Mouse (Mus musculus) limb, embryonic 11.5 days (tissue): ENCODE results near the gene Timp1. TPM values are rescaled to one million over a fixed set of nuclear protein-coding genes. Genes with fewer than 3 reads are reported as not detected.

ENCODE experiments used
- ATAC-seq: fragments of 200-750 bp; cut with Nextera tagmentation; 2 replicates; pipeline ENCODE4 v1.8.0; 2017; ENCODE audit warnings: low read depth; ENCODE audit not compliant: insufficient number of reproducible peaks, low FRiP score, low TSS enrichment
- DNase-seq: peaks from one replicate; pipeline ENCODE4 v3.0.0-alpha.2; 2015; ENCODE audit warnings: low spot score
- H3K27ac ChIP-seq: fragments of 300-500 bp; sonication (generic); replicated peaks from 2 replicates; pipeline ENCODE4 v1.5.1; 2014; ENCODE audit warnings: low read depth, mild to moderate bottlenecking, low read length
- H3K27me3 ChIP-seq: fragments of 300-500 bp; sonication (generic); 2 replicates; pipeline ENCODE4 v1.6.1; 2014; ENCODE audit warnings: mild to moderate bottlenecking, low read length, mixed read lengths; ENCODE audit not compliant: control insufficient read depth, insufficient read depth
- H3K36me3 ChIP-seq: fragments of 300-500 bp; sonication (generic); 2 replicates; pipeline ENCODE4 v1.6.1; 2014; ENCODE audit warnings: mild to moderate bottlenecking, low read length, moderate library complexity, mixed read lengths; ENCODE audit not compliant: control insufficient read depth, insufficient read depth
- H3K4me1 ChIP-seq: fragments of 300-500 bp; sonication (generic); 2 replicates; pipeline ENCODE4 v1.6.1; 2014; ENCODE audit warnings: low read length, mixed read lengths; ENCODE audit not compliant: control insufficient read depth, insufficient read depth
- H3K4me2 ChIP-seq: fragments of 300-500 bp; sonication (generic); 2 replicates; pipeline ENCODE4 v1.6.1; 2014; ENCODE audit warnings: low read depth, mild to moderate bottlenecking, moderate library complexity; ENCODE audit not compliant: severe bottlenecking
- H3K4me3 ChIP-seq: fragments of 300-500 bp; sonication (generic); 2 replicates; pipeline ENCODE4 v1.5.1; 2014; ENCODE audit warnings: low read depth, low read length
- H3K9ac ChIP-seq: fragments of 300-500 bp; sonication (generic); 2 replicates; pipeline ENCODE4 v1.6.1; 2014; ENCODE audit warnings: mild to moderate bottlenecking, low read length
- H3K9me3 ChIP-seq: fragments of 300-500 bp; sonication (generic); 2 replicates; pipeline ENCODE4 v1.6.1; 2016; ENCODE audit warnings: low read length; ENCODE audit not compliant: control insufficient read depth
- WGBS: fragments of 180-500 bp; shearing (Covaris S2); extraction: QIAGEN DNeasy Blood & Tissue Kit; methylation state at CpG from one replicate; pipeline ENCODE4 v1.1.7; 2014; 5-methylcytosine and 5-hydroxymethylcytosine counted together
- polyA plus RNA-seq: library from polyadenylated mRNA; unstranded; fragments of >200 nt; fragmentation: Nextera tagmentation; extraction: Ambion mirVana; gene quantifications from 2 replicates; pipeline ENCODE4 v1.2.1, GENCODE M21; 2014

The Timp1 gene
- polyA plus RNA-seq, 1 experiment from 2014 or later = 12.9 TPM

DNA sequence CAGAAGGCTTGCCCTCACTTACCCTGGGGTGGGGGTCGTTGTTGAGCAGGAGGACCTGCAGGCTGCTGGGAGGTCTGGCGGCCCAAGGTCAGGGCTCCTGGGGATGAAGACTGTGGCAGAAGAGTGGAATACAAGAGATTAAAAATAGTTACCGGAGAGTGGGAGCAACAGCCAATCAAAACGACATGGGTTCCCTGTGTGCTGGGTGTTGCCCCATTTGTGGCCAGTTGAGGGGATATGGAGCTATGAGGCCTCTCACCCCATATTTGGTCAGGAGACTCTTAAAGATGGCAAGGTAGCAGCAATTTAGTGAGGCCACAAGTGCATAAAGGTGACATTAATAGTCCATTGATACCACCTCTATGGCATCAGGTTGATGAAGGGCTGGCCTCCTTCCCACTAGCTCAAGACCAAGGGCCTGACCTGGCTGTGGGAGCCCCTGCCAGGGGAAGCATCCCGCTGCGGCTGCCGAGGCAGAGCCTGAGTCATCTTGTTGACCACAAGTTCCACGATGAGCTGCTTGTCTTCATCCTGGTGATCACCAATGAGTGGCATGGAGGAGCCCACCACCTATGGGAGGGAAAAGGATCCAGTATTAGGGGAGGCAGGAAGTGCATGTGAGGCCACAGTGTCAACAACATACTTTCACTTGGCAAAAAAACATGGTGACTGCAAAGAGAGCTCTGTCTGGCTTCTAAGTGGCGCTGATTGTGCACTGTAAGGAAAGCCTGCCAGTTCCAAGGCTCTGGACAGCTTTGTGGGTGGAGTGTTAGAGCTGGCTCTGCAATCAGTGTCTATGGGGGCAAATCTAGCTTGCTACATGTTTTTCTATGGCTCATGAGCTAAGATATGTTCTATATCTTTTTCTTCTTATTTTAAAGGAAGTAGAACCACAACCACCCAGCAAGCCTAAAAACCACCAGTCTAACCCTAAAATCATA is 6.5 kb upstream of the Timp1 start:
- Histone ChIP-seq H3K36me3 (no peaks in the 10 kb centered on the region), H3K9me3 (no peaks in the 10 kb centered on the region), H3K4me3 (no peak overlapping the region), H3K9ac (no peak overlapping the region), H3K27me3 (no peaks in the 10 kb centered on the region), H3K4me1 (no peaks in the 10 kb centered on the region), H3K27ac (no peak overlapping the region), H3K4me2 (no peak overlapping the region)
- WGBS = 86% methylated on average over 8 of the region's 9 CpGs
- ATAC-seq (no peak), DNase-seq (no peak)

DNA sequence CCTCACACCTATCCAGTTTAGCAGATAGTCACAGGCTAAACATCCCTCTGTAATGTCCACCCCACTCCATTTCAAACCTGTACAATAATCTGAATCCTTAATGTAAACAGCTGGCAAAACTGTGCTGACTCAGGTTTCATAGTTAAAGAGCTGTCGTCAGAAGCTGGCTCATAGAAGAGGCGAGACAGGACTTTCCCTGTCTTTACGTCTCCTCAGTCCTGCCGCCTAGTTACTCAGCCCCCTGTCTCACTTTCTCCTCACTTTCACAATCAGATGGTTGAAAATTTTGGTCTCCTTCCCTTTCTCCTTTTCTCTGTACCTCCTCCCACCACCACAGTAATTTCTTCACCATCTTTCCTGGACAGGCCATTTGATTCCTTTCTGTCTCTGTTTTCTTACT is 1.9 kb upstream of the Timp1 start:
- no peak overlapping the region for H3K4me3 ChIP-seq
- H3K27ac ChIP-seq = no peak overlapping the region
- no peak for DNase-seq
- H3K9ac ChIP-seq = no peak overlapping the region
- H3K4me2 ChIP-seq = no peak overlapping the region
- no peak for ATAC-seq
- WGBS = 68% methylated on average over 4 of the region's 4 CpGs
- H3K9me3 ChIP-seq = no peaks in the 10 kb centered on the region
- no peaks in the 10 kb centered on the region for H3K36me3 ChIP-seq
- no peaks in the 10 kb centered on the region for H3K27me3 ChIP-seq
- H3K4me1 ChIP-seq = no peaks in the 10 kb centered on the region

DNA sequence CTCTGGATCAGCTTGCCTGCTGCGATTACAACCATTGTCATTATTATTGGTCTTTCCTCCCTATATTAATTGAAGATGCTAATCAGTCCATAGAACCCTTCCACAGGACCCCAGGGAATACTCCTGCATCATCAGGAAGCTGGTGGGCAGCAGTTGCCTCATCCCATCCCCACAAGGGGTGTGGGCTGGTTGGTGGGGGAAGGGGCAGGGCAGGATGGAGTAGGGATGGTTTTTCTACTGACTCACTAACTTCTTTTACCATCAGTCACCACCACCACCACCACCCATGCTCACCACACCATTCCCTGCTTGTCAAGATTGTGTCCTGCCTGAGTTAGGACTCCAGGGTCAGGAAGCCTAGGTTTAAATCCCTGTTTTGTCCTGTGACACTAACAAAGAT is 763 bp upstream of the Timp1 start:
- H3K4me3 ChIP-seq = no peak overlapping the region
- 77% methylated on average over 1 of the region's 1 CpGs for WGBS

DNA sequence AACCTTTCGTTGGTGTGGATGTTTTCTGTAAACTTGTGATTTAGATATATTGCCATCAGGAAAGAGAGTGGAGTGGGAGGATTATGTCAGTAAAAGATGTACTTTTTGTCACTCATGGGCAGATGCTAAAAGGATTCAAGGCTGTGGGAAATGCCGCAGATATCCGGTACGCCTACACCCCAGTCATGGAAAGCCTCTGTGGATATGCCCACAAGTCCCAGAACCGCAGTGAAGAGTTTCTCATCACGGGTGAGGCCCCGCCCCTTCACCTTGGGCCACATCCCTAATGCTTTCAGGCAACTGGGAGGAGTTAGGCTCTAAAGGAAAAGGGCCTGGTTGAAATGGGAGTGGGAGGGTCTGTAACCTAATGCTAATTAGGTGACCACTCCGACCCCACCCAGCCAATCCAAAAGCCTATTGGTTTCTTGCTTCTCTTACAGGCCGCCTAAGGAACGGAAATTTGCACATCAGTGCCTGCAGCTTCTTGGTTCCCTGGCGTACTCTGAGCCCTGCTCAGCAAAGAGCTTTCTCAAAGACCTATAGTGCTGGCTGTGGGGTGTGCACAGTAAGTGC is 3.0 kb downstream of the Timp1 start:
- no peak overlapping the region for H3K9ac ChIP-seq
- ATAC-seq = no peak; the same call in 1 of the 2 replicates
- H3K4me1 ChIP-seq = no peaks in the 10 kb centered on the region
- H3K4me2 ChIP-seq = no peak overlapping the region
- H3K27me3 ChIP-seq = no peaks in the 10 kb centered on the region
- no peaks in the 10 kb centered on the region for H3K9me3 ChIP-seq
- 28% methylated on average over 11 of the region's 11 CpGs for WGBS
- DNase-seq = no peak
- no peaks in the 10 kb centered on the region for H3K36me3 ChIP-seq
- H3K27ac ChIP-seq = no peak overlapping the region
- no peak overlapping the region for H3K4me3 ChIP-seq

More for the DNA sequence above, 763 bp upstream of the Timp1 start:
- no peaks in the 10 kb centered on the region for H3K27me3 ChIP-seq
- DNase-seq = no peak
- no peaks in the 10 kb centered on the region for H3K36me3 ChIP-seq
- H3K9ac ChIP-seq = no peak overlapping the region
- no peaks in the 10 kb centered on the region for H3K4me1 ChIP-seq
- H3K9me3 ChIP-seq = no peaks in the 10 kb centered on the region
- ATAC-seq = no peak
- H3K4me2 ChIP-seq = no peak overlapping the region
- H3K27ac ChIP-seq = no peak overlapping the region

DNA sequence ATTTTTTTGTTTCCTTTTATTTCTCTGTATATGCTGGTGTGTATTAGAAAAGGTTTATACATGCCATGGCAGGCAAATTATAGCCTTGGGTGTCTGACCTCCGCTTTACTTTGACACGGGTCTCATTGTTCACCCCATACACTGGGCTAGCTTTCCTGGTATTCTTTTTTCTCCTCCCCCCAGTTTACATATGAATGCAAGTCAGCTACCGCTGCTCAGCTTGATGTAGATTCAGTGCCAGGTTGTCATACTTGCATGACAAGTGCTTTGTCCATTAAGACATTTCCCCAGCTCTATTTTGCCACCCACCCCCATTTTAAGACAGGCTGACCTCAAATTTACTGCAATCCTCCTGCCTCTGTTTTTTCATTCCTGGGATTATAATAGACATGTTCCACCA is 5.3 kb downstream of the Timp1 start:
- H3K36me3 ChIP-seq = no peaks in the 10 kb centered on the region
- H3K9me3 ChIP-seq = no peaks in the 10 kb centered on the region
- DNase-seq (no peak), ATAC-seq (no peak)
- H3K9ac ChIP-seq = no peak overlapping the region
- H3K4me1 ChIP-seq = no peaks in the 10 kb centered on the region
- 77% methylated on average over 3 of the region's 3 CpGs for WGBS
- H3K4me3 ChIP-seq = no peak overlapping the region
- H3K27me3 ChIP-seq = no peaks in the 10 kb centered on the region
- no peak overlapping the region for H3K4me2 ChIP-seq
- no peak overlapping the region for H3K27ac ChIP-seq

DNA sequence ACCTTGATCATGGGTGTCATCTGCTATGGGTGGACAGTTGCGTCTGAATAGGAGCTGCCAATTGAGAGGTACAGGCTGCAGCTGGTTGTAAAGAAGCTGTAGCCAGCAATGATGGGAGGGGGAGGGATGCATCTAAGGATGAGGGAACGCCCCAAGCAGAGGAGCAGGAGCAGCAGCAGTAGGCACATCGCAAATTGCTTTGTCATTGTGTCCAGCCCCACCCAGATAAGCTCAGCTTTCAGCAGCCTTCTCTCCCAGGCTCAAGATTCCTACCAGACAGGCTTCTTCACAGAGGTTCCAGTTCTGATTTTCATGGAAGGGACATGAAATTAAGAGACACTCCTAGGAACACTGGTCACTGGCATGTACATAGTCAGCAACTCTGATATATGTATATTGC is 40.1 kb downstream of the Timp1 start:
- WGBS = 49% methylated on average over 3 of the region's 3 CpGs
- H3K9ac ChIP-seq = no peak overlapping the region
- H3K4me1 ChIP-seq = no peaks in the 10 kb centered on the region
- H3K4me2 ChIP-seq = no peak overlapping the region
- DNase-seq = no peak
- H3K27me3 ChIP-seq = no peaks in the 10 kb centered on the region
- no peaks in the 10 kb centered on the region for H3K36me3 ChIP-seq
- H3K27ac ChIP-seq = no peak overlapping the region
- no peaks in the 10 kb centered on the region for H3K9me3 ChIP-seq
- H3K4me3 ChIP-seq = no peak overlapping the region
- ATAC-seq = no peak

DNA sequence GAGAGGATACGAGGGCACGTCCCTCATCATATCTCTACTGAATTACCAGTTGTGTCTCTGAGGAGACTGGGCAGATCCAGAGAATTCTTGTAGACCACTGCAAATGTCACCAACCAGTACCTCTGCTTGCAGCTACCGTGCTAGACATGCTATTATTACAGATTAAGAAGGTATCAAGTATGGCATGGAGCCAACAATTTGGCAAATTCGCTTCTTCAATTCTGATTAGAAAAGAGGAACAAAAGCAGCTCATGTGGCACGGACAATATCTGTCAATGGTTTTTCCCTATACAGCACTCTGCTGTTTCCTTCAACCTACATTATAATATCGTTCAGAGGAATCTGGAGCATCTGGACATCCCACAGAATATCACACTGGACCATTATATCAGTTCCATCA is 43.8 kb downstream of the Timp1 start:
- no peaks in the 10 kb centered on the region for H3K36me3 ChIP-seq
- no peaks in the 10 kb centered on the region for H3K9me3 ChIP-seq
- no peak overlapping the region for H3K4me2 ChIP-seq
- no peak for DNase-seq
- H3K9ac ChIP-seq = no peak overlapping the region
- no peak overlapping the region for H3K27ac ChIP-seq
- no peaks in the 10 kb centered on the region for H3K4me1 ChIP-seq
- no peak for ATAC-seq
- H3K4me3 ChIP-seq = no peak overlapping the region
- no peaks in the 10 kb centered on the region for H3K27me3 ChIP-seq
- WGBS = 87% methylated on average over 6 of the region's 6 CpGs

DNA sequence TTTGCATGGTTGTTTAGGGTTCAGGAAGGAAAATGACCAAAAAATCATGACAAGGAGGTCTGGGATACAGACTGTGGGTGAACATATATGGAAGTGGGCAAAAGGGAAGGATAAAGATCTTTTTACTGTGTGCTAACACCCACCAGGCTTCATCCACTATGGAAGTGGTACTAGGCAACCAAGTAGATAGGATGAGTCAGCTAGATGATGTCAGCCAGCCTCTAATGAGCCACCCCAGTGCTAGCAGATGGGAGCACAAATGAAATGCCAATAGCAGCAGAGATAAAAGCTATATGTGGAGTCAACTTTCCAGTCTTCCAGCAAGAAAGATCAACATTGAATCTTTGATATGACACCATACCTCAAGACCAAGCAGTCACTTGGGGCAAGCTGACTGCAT is 45.1 kb downstream of the Timp1 start:
- no peak for DNase-seq
- ATAC-seq = no peak
- H3K4me2 ChIP-seq = no peak overlapping the region
- H3K4me3 ChIP-seq = no peak overlapping the region
- H3K9me3 ChIP-seq = no peaks in the 10 kb centered on the region
- no peak overlapping the region for H3K9ac ChIP-seq
- H3K36me3 ChIP-seq = no peaks in the 10 kb centered on the region
- H3K4me1 ChIP-seq = no peaks in the 10 kb centered on the region
- no peak overlapping the region for H3K27ac ChIP-seq
- H3K27me3 ChIP-seq = peaks cover 3% of the 10 kb centered on the region; the same call in 1 of the 2 replicates
